Mouse (Mus musculus) midbrain, embryonic 10.5 days (tissue): Measurements from ENCODE around the gene Tmem108. TPM values are rescaled to one million over a fixed set of nuclear protein-coding genes. Genes with fewer than 3 reads are reported as not detected.

Experiments used
- DNase-seq: peaks from one replicate; pipeline ENCODE4 v3.0.0-alpha.2; 2017; ENCODE audit warnings: low spot score
- H3K27ac ChIP-seq: fragments of 300-500 bp; sonication (generic); replicated peaks from 2 replicates; pipeline ENCODE4 v1.5.1; 2016; ENCODE audit warnings: mild to moderate bottlenecking
- H3K27me3 ChIP-seq: fragments of 300-500 bp; sonication (generic); 2 replicates; pipeline ENCODE4 v1.6.1; 2016; ENCODE audit warnings: low read depth, mild to moderate bottlenecking; ENCODE audit not compliant: poor library complexity, severe bottlenecking
- H3K36me3 ChIP-seq: fragments of 300-500 bp; sonication (generic); 2 replicates; pipeline ENCODE4 v1.6.1; 2016; ENCODE audit warnings: mild to moderate bottlenecking, moderate library complexity
- H3K4me1 ChIP-seq: fragments of 300-500 bp; sonication (generic); 2 replicates; pipeline ENCODE4 v1.6.1; 2016
- H3K4me3 ChIP-seq: fragments of 300-500 bp; sonication (generic); 2 replicates; pipeline ENCODE4 v1.5.1; 2016; ENCODE audit warnings: mild to moderate bottlenecking, moderate library complexity
- H3K9me3 ChIP-seq: fragments of 300-500 bp; sonication (generic); replicated peaks from 2 replicates; pipeline ENCODE4 v1.6.1; 2016; ENCODE audit warnings: mild to moderate bottlenecking
- WGBS: fragments of 180-500 bp; shearing (Covaris S2); methylation state at CpG from one replicate; pipeline ENCODE4 v1.1.7; 2016; 5-methylcytosine and 5-hydroxymethylcytosine counted together
- polyA plus RNA-seq: library from polyadenylated mRNA; unstranded; fragments of >200 nt; fragmentation: Nextera tagmentation; extraction: Ambion mirVana; gene quantifications from 2 replicates; pipeline ENCODE4 v1.2.1, GENCODE M21; 2016

Tmem108 gene
- polyA plus RNA-seq, 1 experiment from 2014 or later: 15.6 TPM

DNA sequence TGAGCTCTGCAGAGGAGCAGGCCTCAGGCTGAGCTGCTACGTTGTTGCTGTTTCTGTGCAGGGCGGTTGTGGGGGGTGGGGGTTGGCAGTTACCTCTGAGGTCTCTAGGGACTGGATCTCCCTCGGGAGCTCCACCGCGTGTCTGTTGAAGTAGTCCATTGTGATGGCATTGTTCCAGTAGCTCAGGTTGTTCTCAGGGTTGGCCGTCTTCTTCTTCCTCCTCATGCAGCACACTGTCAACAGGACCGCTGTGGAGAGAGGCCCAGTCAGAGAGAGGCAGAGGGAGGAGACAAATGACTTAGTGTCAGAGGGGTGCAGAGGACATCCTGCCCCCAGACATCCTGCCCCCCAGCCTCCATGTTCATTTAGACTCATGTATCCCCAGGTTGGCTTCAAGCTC, 272.5 kb downstream of the Tmem108 start:
- DNase-seq: no peak
- Histone ChIP-seq H3K4me3 (no peak overlapping the region), H3K4me1 (peaks cover 21% of the 10 kb centered on the region), H3K36me3 (no peaks in the 10 kb centered on the region), H3K27me3 (peaks cover 16% of the 10 kb centered on the region; the same call in 1 of the 2 replicates), H3K9me3 (no peaks in the 10 kb centered on the region), H3K27ac (no peak overlapping the region)
- 65% methylated on average over 7 of the region's 7 CpGs for WGBS

DNA sequence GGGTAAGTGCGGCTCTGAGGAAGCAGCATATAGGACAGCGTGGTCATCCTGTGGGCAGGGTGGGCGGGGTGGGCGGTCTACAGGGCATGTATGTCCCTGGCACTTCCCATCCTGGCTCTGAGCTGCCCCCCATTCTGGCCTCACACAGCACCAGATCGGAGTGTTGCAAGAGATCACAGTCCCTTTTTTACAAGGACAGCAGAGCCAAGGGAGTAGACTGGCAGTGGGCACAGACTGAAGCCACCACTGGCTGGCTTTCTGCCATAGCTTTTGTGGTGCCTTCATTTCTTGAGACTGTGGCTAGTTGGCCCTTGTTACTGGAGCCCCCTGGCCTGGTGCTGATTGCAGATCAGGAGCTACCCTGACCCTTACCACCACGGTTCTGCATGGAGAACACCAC, 275.4 kb downstream of the Tmem108 start:
- Histone ChIP-seq H3K4me1 (peaks cover 19% of the 10 kb centered on the region), H3K27me3 (0 out of 2 replicates have a peak, but pooled peaks cover under 1% of the 10 kb centered on the region), H3K27ac (peak overlapping the region; percentile 59; the same call in 1 of the 2 replicates), H3K4me3 (no peak overlapping the region), H3K36me3 (no peaks in the 10 kb centered on the region), H3K9me3 (no peaks in the 10 kb centered on the region)
- 94% methylated on average over 6 of the region's 6 CpGs for WGBS
- no peak for DNase-seq

DNA sequence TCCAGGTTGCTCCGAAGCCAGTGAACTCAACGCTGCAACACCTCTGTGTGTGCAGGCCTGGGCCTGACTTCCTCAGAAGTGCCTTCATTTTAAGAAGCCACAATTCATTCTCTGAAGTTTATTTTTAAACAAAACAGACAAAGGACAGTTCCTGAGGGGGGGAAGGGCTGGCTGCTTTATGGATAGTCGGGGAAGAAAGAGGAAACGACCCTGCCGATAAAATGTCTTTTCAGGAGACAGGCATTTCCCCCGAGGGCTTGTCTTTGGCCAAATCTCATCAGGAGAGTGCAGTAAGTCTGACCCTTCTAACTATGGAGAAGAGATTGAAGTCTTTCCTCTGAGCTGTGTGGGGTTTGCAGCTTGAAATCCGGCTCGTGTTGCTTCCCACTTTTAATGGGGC, 276.0 kb downstream of the Tmem108 start:
- no peaks in the 10 kb centered on the region for H3K27me3 ChIP-seq

DNA sequence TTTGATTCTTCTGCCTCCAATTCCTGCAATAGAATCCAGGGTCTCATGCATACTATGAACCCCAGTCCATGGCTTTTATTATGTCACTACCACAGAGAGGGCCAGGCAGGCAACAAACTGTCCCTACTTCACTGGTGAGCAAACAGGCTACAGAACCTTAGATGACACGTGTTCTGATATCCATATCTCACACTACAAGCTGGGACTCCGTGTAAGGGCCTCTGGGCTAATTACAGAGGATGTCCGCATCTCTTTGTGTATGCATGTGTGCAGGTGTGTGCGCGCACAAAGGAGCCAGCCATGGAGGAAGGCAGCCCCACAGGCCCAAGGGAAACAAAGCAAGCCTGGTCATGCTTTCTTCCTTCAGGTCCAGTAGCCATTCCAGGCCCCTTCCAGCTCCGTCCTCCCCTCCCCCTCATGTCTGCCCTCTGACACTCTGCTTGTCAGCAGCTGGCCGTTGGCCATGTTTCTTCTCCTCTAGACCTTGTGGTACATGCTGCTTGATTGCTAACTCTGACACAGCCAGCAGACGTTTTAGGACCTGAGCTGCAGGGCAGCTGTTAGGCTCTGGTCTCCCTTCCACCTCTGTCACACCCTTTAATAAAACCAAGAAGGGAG, 280.9 kb downstream of the Tmem108 start:
- Histone ChIP-seq H3K27ac (peak overlapping the region; percentile 72), H3K4me3 (no peak overlapping the region), H3K27me3 (no peaks in the 10 kb centered on the region), H3K36me3 (no peaks in the 10 kb centered on the region), H3K4me1 (peaks cover 27% of the 10 kb centered on the region), H3K9me3 (no peaks in the 10 kb centered on the region)
- 68% methylated on average over 8 of the region's 8 CpGs for WGBS
- no peak for DNase-seq

More for the DNA sequence above, 276.0 kb downstream of the Tmem108 start:
- H3K4me1 ChIP-seq: peaks cover 22% of the 10 kb centered on the region
- no peaks in the 10 kb centered on the region for H3K36me3 ChIP-seq
- 59% methylated on average over 8 of the region's 8 CpGs for WGBS
- H3K27ac ChIP-seq: 0 out of 2 replicates have a peak overlapping the region, but pooled peaks have one; percentile 14
- H3K9me3 ChIP-seq: no peaks in the 10 kb centered on the region
- no peak for DNase-seq
- H3K4me3 ChIP-seq: no peak overlapping the region

DNA sequence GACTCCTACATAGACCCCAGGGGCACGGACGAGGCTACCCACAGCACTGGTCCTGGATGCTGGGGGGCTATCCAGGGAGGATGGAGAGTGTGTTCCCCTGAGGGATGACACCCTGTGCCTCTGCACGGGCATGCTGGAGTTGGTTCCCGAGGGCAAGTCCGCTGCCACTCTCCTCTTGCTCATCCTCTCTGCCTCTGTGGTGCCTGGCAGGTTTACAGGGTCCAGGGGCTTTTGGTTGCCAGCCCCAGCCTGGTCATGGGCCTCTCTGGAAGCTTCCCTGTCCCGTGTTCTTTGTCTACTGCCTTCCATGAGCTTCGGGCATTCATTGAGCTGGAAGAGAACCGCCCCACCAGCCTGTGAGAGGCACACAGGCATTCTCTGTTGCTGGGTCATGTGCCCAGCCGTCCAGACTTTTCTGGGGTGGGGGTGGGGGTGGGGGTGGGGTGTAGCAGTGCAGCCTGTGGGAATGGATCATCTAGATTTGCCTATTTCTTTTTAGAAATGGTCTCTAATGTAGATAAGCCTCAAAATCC, 281.5 kb downstream of the Tmem108 start, which contains the start of gene Bfsp2:
Gene Bfsp2 (minus strand): TSS at position 377 of the 533 bp plus-strand sequence.
- Histone ChIP-seq H3K36me3 (no peaks in the 10 kb centered on the region), H3K27me3 (no peaks in the 10 kb centered on the region), H3K4me3 (no peak within 1 kb of the TSS), H3K9me3 (no peaks in the 10 kb centered on the region), H3K27ac (peak within 1 kb of the TSS; percentile 72), H3K4me1 (peaks cover 21% of the 10 kb centered on the region)
- WGBS: 79% methylated on average over 9 of the region's 9 CpGs
- DNase-seq: no peak

DNA sequence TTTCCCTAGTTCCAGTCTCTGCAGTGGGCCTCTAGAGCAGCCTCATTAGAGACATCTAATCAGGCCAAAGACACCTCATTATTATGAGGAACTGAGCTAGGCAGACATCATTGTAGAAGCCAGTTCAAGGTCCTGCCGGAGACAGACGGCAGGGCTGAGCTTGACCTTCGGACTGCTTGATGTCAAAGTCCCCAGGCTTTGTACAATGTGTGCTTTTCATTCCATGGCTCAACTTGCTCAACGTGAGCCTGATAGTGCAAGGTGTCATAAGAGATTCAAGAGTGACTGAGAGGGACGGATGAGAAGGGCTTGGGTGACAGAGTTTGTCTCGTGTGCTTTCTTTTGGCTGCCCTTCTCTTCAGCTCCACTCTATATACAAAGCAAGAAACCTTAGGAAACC, 286.2 kb downstream of the Tmem108 start:
- Histone ChIP-seq H3K4me1 (peaks cover 55% of the 10 kb centered on the region), H3K36me3 (no peaks in the 10 kb centered on the region), H3K9me3 (no peaks in the 10 kb centered on the region), H3K27ac (no peak overlapping the region), H3K4me3 (no peak overlapping the region), H3K27me3 (peaks cover 10% of the 10 kb centered on the region; the same call in 1 of the 2 replicates)
- DNase-seq: no peak
- 86% methylated on average over 6 of the region's 6 CpGs for WGBS

DNA sequence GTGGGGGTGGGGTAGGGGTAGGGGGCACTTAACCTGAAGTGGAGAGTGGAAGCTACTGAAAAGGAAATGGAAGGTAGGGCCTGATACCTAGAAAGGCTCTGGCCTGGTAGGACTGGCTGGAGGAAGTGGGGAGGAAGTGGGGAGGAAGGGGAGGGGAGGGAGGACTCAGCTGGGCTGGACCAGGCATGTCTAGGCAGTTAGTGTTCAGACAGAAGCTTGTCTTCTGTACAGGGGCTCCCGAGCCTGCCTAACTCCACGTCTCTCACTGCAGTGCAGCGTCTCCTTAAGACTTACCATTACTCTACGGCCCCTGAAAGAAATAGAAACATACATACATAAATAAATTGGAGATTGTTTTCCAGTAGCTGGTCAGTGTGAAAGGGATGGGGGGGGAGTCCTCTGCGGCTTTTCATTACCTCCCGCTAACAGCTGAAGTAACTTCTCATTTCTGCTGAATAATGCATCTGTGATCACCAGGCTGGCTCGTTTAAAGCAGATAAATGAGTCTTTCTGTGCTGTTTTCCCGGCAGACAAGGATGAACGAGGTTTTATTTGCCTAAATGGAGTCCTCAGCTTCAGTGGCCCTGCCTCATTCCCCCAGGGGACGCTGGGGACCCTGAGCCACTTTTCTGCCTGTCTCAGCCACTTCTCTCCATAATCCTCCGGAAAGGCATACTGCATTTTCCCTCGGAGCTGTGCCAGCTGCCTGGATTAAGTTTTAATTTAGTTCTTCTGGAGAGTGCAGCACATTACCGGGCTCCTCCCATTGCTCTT, 287.5 kb downstream of the Tmem108 start:
- no peak for DNase-seq
- Histone ChIP-seq H3K4me1 (peaks cover 54% of the 10 kb centered on the region), H3K27me3 (peaks cover 10% of the 10 kb centered on the region; the same call in 1 of the 2 replicates), H3K9me3 (no peaks in the 10 kb centered on the region), H3K27ac (peak overlapping the region; percentile 64), H3K36me3 (no peaks in the 10 kb centered on the region), H3K4me3 (no peak overlapping the region)
- 36% methylated on average over 13 of the region's 13 CpGs for WGBS

DNA sequence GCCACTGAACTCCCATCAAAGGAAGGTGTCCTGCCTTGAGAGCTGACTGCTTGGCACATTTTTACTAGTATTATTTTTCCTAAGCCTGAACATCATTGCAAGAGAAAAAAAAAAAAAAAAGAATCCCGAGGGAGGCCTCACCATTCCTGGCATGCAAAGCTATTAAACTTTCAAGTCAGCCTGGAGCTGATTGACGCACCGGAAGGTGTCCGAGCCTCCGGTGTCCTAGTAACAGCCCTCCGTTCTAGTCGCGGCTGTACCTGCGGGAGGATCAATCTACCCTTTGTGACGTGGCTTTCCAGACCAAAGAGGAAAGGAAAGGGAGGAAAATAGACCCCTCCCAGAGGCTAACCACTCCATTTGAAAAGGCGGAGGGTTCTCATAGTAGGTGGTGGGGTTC, 289.9 kb downstream of the Tmem108 start:
- 44% methylated on average over 11 of the region's 11 CpGs for WGBS
- no peak overlapping the region for H3K27ac ChIP-seq

DNA sequence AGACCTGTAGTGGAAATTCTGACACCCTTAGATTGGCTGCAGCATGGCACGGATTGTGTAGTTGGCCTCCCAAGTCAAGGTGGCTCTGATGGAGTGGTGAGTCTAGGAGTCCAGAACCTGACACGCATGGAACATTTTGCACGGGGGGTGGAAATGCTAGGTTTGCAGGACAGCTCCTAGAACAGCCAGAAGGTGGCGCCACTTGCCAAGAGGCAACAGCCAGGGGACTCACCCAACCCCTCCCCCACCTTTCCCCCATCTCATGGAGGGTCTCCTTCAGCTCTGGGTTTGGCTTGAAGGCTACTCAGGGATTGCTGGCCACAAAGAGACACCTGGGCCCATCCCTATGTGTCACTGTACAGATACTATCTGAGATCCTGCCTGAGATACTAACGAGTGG, 292.1 kb downstream of the Tmem108 start:
- Histone ChIP-seq H3K36me3 (no peaks in the 10 kb centered on the region), H3K27me3 (peaks cover 10% of the 10 kb centered on the region; the same call in 1 of the 2 replicates), H3K4me3 (no peak overlapping the region), H3K9me3 (no peaks in the 10 kb centered on the region), H3K27ac (no peak overlapping the region), H3K4me1 (peaks cover 58% of the 10 kb centered on the region)
- DNase-seq: no peak
- WGBS: 71% methylated on average over 5 of the region's 5 CpGs

More for the DNA sequence above, 289.9 kb downstream of the Tmem108 start:
- no peak overlapping the region for H3K4me3 ChIP-seq
- peaks cover 10% of the 10 kb centered on the region; the same call in 1 of the 2 replicates for H3K27me3 ChIP-seq
- H3K4me1 ChIP-seq: peaks cover 53% of the 10 kb centered on the region
- no peak for DNase-seq
- no peaks in the 10 kb centered on the region for H3K36me3 ChIP-seq
- H3K9me3 ChIP-seq: no peaks in the 10 kb centered on the region

DNA sequence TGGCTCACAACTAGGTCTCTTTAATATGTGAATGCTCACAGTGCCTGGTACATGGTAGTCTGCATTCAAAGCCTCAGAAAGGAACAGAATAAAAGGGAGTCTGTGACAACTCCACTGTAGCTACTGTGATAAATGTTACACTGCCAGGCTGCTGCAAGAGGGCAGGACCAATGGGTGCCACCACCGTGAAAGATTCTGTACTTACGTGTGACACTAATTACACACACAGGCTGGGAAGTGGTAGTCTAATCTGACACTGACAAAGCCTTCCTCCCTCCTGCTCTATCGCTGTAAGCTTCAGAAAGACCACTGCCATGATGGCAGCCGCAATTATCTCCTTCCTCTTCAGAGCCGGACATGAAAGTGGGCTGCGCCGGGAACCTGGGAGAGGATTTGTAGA, 292.7 kb downstream of the Tmem108 start:
- WGBS: 90% methylated on average over 7 of the region's 7 CpGs

DNA sequence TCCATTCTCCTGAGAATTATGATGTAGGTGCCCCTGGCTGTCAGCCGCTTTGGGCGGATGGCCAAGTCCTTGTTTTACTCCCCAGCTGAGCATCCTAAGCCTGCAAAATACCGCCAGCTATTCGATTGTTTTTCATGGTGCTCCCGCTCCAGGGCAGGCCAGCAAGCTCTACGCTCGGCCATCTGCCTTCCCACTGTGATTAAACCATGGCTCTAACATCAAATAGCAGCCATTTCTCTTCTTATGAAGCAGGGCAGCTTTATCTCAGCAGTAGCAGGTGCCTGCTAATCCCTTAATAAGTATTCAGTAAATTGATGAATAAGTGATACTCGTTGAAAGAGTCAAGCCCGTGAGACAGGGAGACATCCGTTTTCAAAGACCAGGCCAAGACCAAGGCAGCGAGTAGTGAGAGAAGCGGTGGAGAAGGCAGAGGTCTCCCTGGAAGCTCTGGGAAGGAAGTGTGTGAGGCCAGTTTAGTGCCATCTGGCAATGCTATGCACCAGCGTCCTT, 295.9 kb downstream of the Tmem108 start:
- no peaks in the 10 kb centered on the region for H3K27me3 ChIP-seq
- no peaks in the 10 kb centered on the region for H3K36me3 ChIP-seq
- peaks cover 21% of the 10 kb centered on the region for H3K4me1 ChIP-seq
- no peak overlapping the region for H3K4me3 ChIP-seq
- H3K27ac ChIP-seq: peak overlapping the region; percentile 73
- DNase-seq: no peak
- 65% methylated on average over 13 of the region's 13 CpGs for WGBS
- no peaks in the 10 kb centered on the region for H3K9me3 ChIP-seq

More for the DNA sequence above, 292.7 kb downstream of the Tmem108 start:
- Histone ChIP-seq H3K4me1 (peaks cover 52% of the 10 kb centered on the region), H3K27me3 (peaks cover 10% of the 10 kb centered on the region; the same call in 1 of the 2 replicates), H3K9me3 (no peaks in the 10 kb centered on the region), H3K4me3 (no peak overlapping the region), H3K36me3 (no peaks in the 10 kb centered on the region), H3K27ac (no peak overlapping the region)
- DNase-seq: no peak

DNA sequence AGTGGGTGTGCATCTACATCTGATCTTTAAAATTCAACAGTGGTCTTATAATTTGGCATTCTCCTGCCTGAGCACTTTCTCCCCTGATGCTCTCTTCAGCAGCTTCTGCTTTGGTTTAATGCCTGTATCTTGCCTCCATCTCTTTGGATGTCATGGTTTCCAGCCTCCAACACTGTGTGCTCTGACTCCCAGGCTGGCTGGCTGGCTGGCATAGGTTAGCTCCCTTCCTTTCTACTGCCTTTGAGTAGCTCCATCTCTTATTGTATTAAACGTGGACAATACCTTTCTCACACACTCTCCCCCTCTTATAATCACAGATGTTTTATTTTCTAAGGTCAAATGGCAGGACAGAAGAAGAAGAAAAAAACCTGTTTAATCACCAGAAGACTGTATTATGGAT, 296.3 kb downstream of the Tmem108 start:
- Histone ChIP-seq H3K4me3 (no peak overlapping the region), H3K27me3 (no peaks in the 10 kb centered on the region), H3K4me1 (peaks cover 17% of the 10 kb centered on the region), H3K27ac (peak overlapping the region; percentile 73), H3K9me3 (no peaks in the 10 kb centered on the region), H3K36me3 (no peaks in the 10 kb centered on the region)
- WGBS: 65% methylated on average over 1 of the region's 1 CpGs
- DNase-seq: no peak
